Comparison of ENCODE assay signal across 8 mouse cellular contexts in genomic region chr11:97698741-97699611, GRCm38 (mm10). TPM values are rescaled to one million over a fixed set of nuclear protein-coding genes. Genes with fewer than 3 reads are reported as not detected.
DNase-seq lines count a peak whose midpoint lies in the region; ATAC-seq and TF ChIP-seq lines count a peak whose summit lies in the region.

No protein-coding gene starts in this region.

- H3K4me3 ChIP-seq in megakaryocyte, embryonic 14.5 days (replicated peaks): peak overlapping the region; percentile 100
- peak overlapping the region; percentile 91 for H3K4me3 ChIP-seq in gastrocnemius, adult 2 months
- peak overlapping the region; percentile 74 for H3K4me3 ChIP-seq in hindbrain, postnatal 0 days (ENCODE audit: low read length)
- peak overlapping the region; percentile 64 for H3K4me3 ChIP-seq in liver, embryonic 12.5 days
- H3K4me3 ChIP-seq in neural tube, embryonic 13.5 days: peak overlapping the region; percentile 82

- H3K27ac ChIP-seq in gastrocnemius, adult 2 months: peak overlapping the region; percentile 91
- H3K27ac ChIP-seq in hindbrain, postnatal 0 days: peak overlapping the region; percentile 97
- peak overlapping the region; percentile 76 for H3K27ac ChIP-seq in liver, embryonic 12.5 days
- peak overlapping the region; percentile 99 for H3K27ac ChIP-seq in neural tube, embryonic 13.5 days (replicated peaks)

- H3K4me1 ChIP-seq in megakaryocyte, embryonic 14.5 days: peaks cover 62% of the 10 kb centered on the region
- peaks cover 48% of the 10 kb centered on the region for H3K4me1 ChIP-seq in hindbrain, postnatal 0 days (ENCODE audit: insufficient read depth, low read length)
- H3K4me1 ChIP-seq in liver, embryonic 12.5 days: peaks cover 76% of the 10 kb centered on the region
- peaks cover 63% of the 10 kb centered on the region for H3K4me1 ChIP-seq in neural tube, embryonic 13.5 days (replicated peaks)

- TF ChIP-seq CTCF in gastrocnemius, adult 2 months (IDR thresholded peaks at IDR 0.05): peak; percentile 55
- peak; percentile 61 for TF ChIP-seq CTCF in hindbrain, postnatal 0 days (IDR thresholded peaks at IDR 0.05; ENCODE audit: low read depth)

- H3K9ac ChIP-seq in hindbrain, postnatal 0 days (replicated peaks; ENCODE audit: low read length): peak overlapping the region; percentile 97
- peak overlapping the region; percentile 72 for H3K9ac ChIP-seq in liver, embryonic 12.5 days
- H3K9ac ChIP-seq in neural tube, embryonic 13.5 days: peak overlapping the region; percentile 97

- H3K9me3 ChIP-seq in megakaryocyte, embryonic 14.5 days: no peaks in the 10 kb centered on the region
- no peaks in the 10 kb centered on the region for H3K9me3 ChIP-seq in hindbrain, postnatal 0 days (ENCODE audit: low read length)
- no peaks in the 10 kb centered on the region for H3K9me3 ChIP-seq in liver, embryonic 12.5 days (replicated peaks)
- H3K9me3 ChIP-seq in neural tube, embryonic 13.5 days: no peaks in the 10 kb centered on the region

- 2% methylated on average over 58 of the region's 63 CpGs for WGBS in hindbrain, postnatal 0 days
- under 1% methylated on average over 63 of the region's 63 CpGs for WGBS in liver, embryonic 12.5 days (ENCODE audit: insufficient replicate concordance)
- 1% methylated on average over 57 of the region's 63 CpGs for WGBS in neural tube, embryonic 13.5 days

- peaks cover 4% of the 10 kb centered on the region for H3K36me3 ChIP-seq in megakaryocyte, embryonic 14.5 days (replicated peaks; ENCODE audit: low read length)
- H3K36me3 ChIP-seq in hindbrain, postnatal 0 days (ENCODE audit: insufficient read depth, low read length): no peaks in the 10 kb centered on the region
- no peaks in the 10 kb centered on the region for H3K36me3 ChIP-seq in liver, embryonic 12.5 days
- no peaks in the 10 kb centered on the region for H3K36me3 ChIP-seq in neural tube, embryonic 13.5 days

- peak overlapping the region; percentile 88 for H3K4me2 ChIP-seq in hindbrain, postnatal 0 days (ENCODE audit: low read depth, low read length)
- peak overlapping the region; percentile 96 for H3K4me2 ChIP-seq in liver, embryonic 12.5 days
- peak overlapping the region; percentile 91 for H3K4me2 ChIP-seq in neural tube, embryonic 13.5 days

- peaks cover 3% of the 10 kb centered on the region for H3K27me3 ChIP-seq in megakaryocyte, embryonic 14.5 days (replicated peaks)
- no peaks in the 10 kb centered on the region for H3K27me3 ChIP-seq in hindbrain, postnatal 0 days (ENCODE audit: insufficient read depth, low read length)
- H3K27me3 ChIP-seq in liver, embryonic 12.5 days (replicated peaks): peaks cover 56% of the 10 kb centered on the region
- no peaks in the 10 kb centered on the region for H3K27me3 ChIP-seq in neural tube, embryonic 13.5 days

- intact Hi-C loops in gastrocnemius, adult 2 months (cut with DNase I): loop anchor here (1.0 kb wide), 1 partner anchor 41 kb away; no protein-coding TSS in a partner anchor

- peak; percentile 64 for DNase-seq in cerebellum, adult 8-10 months
- DNase-seq in gastrocnemius, adult 2 months: peak; percentile 80
- peak; percentile 79 for DNase-seq in hindbrain, postnatal 0 days (ENCODE audit: low spot score)
- DNase-seq in urinary bladder, postnatal 36 days (ENCODE audit: low spot score in 2 of 2): peak; percentile 56 to 76

- ATAC-seq in megakaryocyte, adult 5-6 weeks (ENCODE audit: poor library complexity, severe bottlenecking): no peak
- ATAC-seq in hindbrain, postnatal 0 days: no peak
- ATAC-seq in liver, embryonic 12.5 days: no peak
- ATAC-seq in neural tube, embryonic 13.5 days (ENCODE audit: low read depth): no peak; the same call in 1 of the 2 replicates

RNA-seq across cellular contexts. Expression of gene Pcgf2, which starts 1.3 kb away (rescaled TPM):
- polyA plus RNA-seq in megakaryocyte, embryonic 14.5 days (2012; ENCODE audit: insufficient read depth, low replicate concordance): 83.4 and 214 TPM in 2 replicates
- 2.8 and 3.1 TPM in 2 replicates for total RNA-seq in megakaryocyte, adult 5-6 weeks (2015)
- total RNA-seq in megakaryocyte, adult 5-6 weeks (2017): 1.0 and 2.4 TPM in 2 replicates
- 1 to 10 TPM; 1.7 to 2.9 TPM for total RNA-seq in gastrocnemius, adult 2 months (2021)
- 11.3 and 18.0 TPM in 2 replicates for total RNA-seq in hindbrain, postnatal 0 days (2014; rRNA removed)
- polyA plus RNA-seq in hindbrain, postnatal 0 days (2015; fragmentation: Nextera tagmentation; extraction: Ambion mirVana): 13.3 and 14.8 TPM in 2 replicates
- polyA plus RNA-seq in liver, embryonic 12.5 days (2016; fragmentation: Nextera tagmentation; extraction: Ambion mirVana): 5.0 and 5.1 TPM in 2 replicates
- polyA plus RNA-seq in neural tube, embryonic 13.5 days (2015; fragmentation: Nextera tagmentation; extraction: Ambion mirVana): 20.4 and 22.6 TPM in 2 replicates

RNA-seq across cellular contexts. Expression of gene Psmb3, which starts 4.2 kb away (rescaled TPM):
- polyA plus RNA-seq in megakaryocyte, embryonic 14.5 days (2012; ENCODE audit: insufficient read depth, low replicate concordance): 44.4 and 47.3 TPM in 2 replicates
- total RNA-seq in megakaryocyte, adult 5-6 weeks (2015): 81.0 and 111 TPM in 2 replicates
- 137 and 179 TPM in 2 replicates for total RNA-seq in megakaryocyte, adult 5-6 weeks (2017)
- 100 to 1,000 TPM; 141 to 159 TPM for total RNA-seq in gastrocnemius, adult 2 months (2021)
- 453 and 498 TPM in 2 replicates for total RNA-seq in hindbrain, postnatal 0 days (2014; rRNA removed)
- polyA plus RNA-seq in hindbrain, postnatal 0 days (2015; fragmentation: Nextera tagmentation; extraction: Ambion mirVana): 499 and 523 TPM in 2 replicates
- 364 and 370 TPM in 2 replicates for polyA plus RNA-seq in liver, embryonic 12.5 days (2016; fragmentation: Nextera tagmentation; extraction: Ambion mirVana)
- polyA plus RNA-seq in neural tube, embryonic 13.5 days (2015; fragmentation: Nextera tagmentation; extraction: Ambion mirVana): 444 and 473 TPM in 2 replicates

RNA-seq across cellular contexts. Expression of gene Cisd3, which starts 13.3 kb away (rescaled TPM):
- polyA plus RNA-seq in megakaryocyte, embryonic 14.5 days (2012; ENCODE audit: insufficient read depth, low replicate concordance): 0.45 TPM in 1 of 2 replicates, not detected in the other
- 18.7 and 19.8 TPM in 2 replicates for total RNA-seq in megakaryocyte, adult 5-6 weeks (2015)
- 2.3 and 12.8 TPM in 2 replicates for total RNA-seq in megakaryocyte, adult 5-6 weeks (2017)
- total RNA-seq in gastrocnemius, adult 2 months (2021): 100 to 1,000 TPM in 1 of 2 experiments, 10 to 100 TPM in 1; 96.2 to 111 TPM
- total RNA-seq in hindbrain, postnatal 0 days (2014; rRNA removed): 21.2 and 24.0 TPM in 2 replicates
- polyA plus RNA-seq in hindbrain, postnatal 0 days (2015; fragmentation: Nextera tagmentation; extraction: Ambion mirVana): 47.6 and 52.0 TPM in 2 replicates
- 12.6 and 14.7 TPM in 2 replicates for polyA plus RNA-seq in liver, embryonic 12.5 days (2016; fragmentation: Nextera tagmentation; extraction: Ambion mirVana)
- polyA plus RNA-seq in neural tube, embryonic 13.5 days (2015; fragmentation: Nextera tagmentation; extraction: Ambion mirVana): 32.9 and 40.5 TPM in 2 replicates

RNA-seq across cellular contexts. Expression of gene Mllt6, which starts 35.8 kb away (rescaled TPM):
- 8.6 TPM in 2 replicates for polyA plus RNA-seq in megakaryocyte, embryonic 14.5 days (2012; ENCODE audit: insufficient read depth, low replicate concordance)
- total RNA-seq in megakaryocyte, adult 5-6 weeks (2015): 4.3 and 6.3 TPM in 2 replicates
- 6.9 and 7.1 TPM in 2 replicates for total RNA-seq in megakaryocyte, adult 5-6 weeks (2017)
- 10 to 100 TPM; 41.9 to 54.7 TPM for total RNA-seq in gastrocnemius, adult 2 months (2021)
- 43.9 and 60.8 TPM in 2 replicates for total RNA-seq in hindbrain, postnatal 0 days (2014; rRNA removed)
- 1.5 and 1.7 TPM in 2 replicates for polyA plus RNA-seq in hindbrain, postnatal 0 days (2015; fragmentation: Nextera tagmentation; extraction: Ambion mirVana)
- polyA plus RNA-seq in liver, embryonic 12.5 days (2016; fragmentation: Nextera tagmentation; extraction: Ambion mirVana): 0.32 and 0.33 TPM in 2 replicates
- 3.2 and 3.4 TPM in 2 replicates for polyA plus RNA-seq in neural tube, embryonic 13.5 days (2015; fragmentation: Nextera tagmentation; extraction: Ambion mirVana)

RNA-seq across cellular contexts. Expression of gene Pip4k2b, which starts 45.5 kb away (rescaled TPM):
- polyA plus RNA-seq in megakaryocyte, embryonic 14.5 days (2012; ENCODE audit: insufficient read depth, low replicate concordance): 31.7 and 36.8 TPM in 2 replicates
- total RNA-seq in megakaryocyte, adult 5-6 weeks (2015): 14.9 and 17.3 TPM in 2 replicates
- 19.6 and 25.7 TPM in 2 replicates for total RNA-seq in megakaryocyte, adult 5-6 weeks (2017)
- 10 to 100 TPM; 59.3 to 66.2 TPM for total RNA-seq in gastrocnemius, adult 2 months (2021)
- 127 TPM in 2 replicates for total RNA-seq in hindbrain, postnatal 0 days (2014; rRNA removed)
- 4.3 and 5.1 TPM in 2 replicates for polyA plus RNA-seq in hindbrain, postnatal 0 days (2015; fragmentation: Nextera tagmentation; extraction: Ambion mirVana)
- polyA plus RNA-seq in liver, embryonic 12.5 days (2016; fragmentation: Nextera tagmentation; extraction: Ambion mirVana): 0.92 and 1.1 TPM in 2 replicates
- polyA plus RNA-seq in neural tube, embryonic 13.5 days (2015; fragmentation: Nextera tagmentation; extraction: Ambion mirVana): 3.7 and 4.4 TPM in 2 replicates
